Mouse (Mus musculus) forebrain, embryonic 12.5 days (tissue): ENCODE measurements at regions not wholly inside any gene's neighbourhood (a gene's known extent, or its start where the extent isn't known, plus 50 kb on each side); places are given as distances from the start of the nearest gene placed in this dataset.

ENCODE experiments used
- ATAC-seq: fragments of 200-750 bp; cut with Nextera tagmentation; 2 replicates; pipeline ENCODE4 v1.8.0; 2017; ENCODE audit warnings: moderate TSS enrichment; ENCODE audit not compliant: low FRiP score
- H3K27ac ChIP-seq: fragments of 300-500 bp; sonication (generic); 2 replicates; pipeline ENCODE4 v1.5.1; 2016; ENCODE audit warnings: mild to moderate bottlenecking
- H3K27me3 ChIP-seq: fragments of 300-500 bp; sonication (generic); 2 replicates; pipeline ENCODE4 v1.6.1; 2016; ENCODE audit warnings: mild to moderate bottlenecking
- H3K36me3 ChIP-seq: fragments of 300-500 bp; sonication (generic); replicated peaks from 2 replicates; pipeline ENCODE4 v1.6.1; 2016; ENCODE audit warnings: mild to moderate bottlenecking
- H3K4me1 ChIP-seq: fragments of 300-500 bp; sonication (generic); 2 replicates; pipeline ENCODE4 v1.6.1; 2016
- H3K4me2 ChIP-seq: fragments of 300-500 bp; sonication (generic); 2 replicates; pipeline ENCODE4 v1.6.1; 2016; ENCODE audit warnings: mild to moderate bottlenecking, moderate library complexity
- H3K4me3 ChIP-seq: fragments of 300-500 bp; sonication (generic); replicated peaks from 2 replicates; pipeline ENCODE4 v1.5.1; 2016; ENCODE audit warnings: mild to moderate bottlenecking
- H3K9ac ChIP-seq: fragments of 300-500 bp; sonication (generic); 2 replicates; pipeline ENCODE4 v1.6.1; 2016; ENCODE audit warnings: mild to moderate bottlenecking
- H3K9me3 ChIP-seq: fragments of 300-500 bp; sonication (generic); 2 replicates; pipeline ENCODE4 v1.6.1; 2016
- WGBS: fragments of 180-500 bp; shearing (Covaris S2); methylation state at CpG from one replicate; pipeline ENCODE4 v1.1.7; 2016; 5-methylcytosine and 5-hydroxymethylcytosine counted together

DNA sequence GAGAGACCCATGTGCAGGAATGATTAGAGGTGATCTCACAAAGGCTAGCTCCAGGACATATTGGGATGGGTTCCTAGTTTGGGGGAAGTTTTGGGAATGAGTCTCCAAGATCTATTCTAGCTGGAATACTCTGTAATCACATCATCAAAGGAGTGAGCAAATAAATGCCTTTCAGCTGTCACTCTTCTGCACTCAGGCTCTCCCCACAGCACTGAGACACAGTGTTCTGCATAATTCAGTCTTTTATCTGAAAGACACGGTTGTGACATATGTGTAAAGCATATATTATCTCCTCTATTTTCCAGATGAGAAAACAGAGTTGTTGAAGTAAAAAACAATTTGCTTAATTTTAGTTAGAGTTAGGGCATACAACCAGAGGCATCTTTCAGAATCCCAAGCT, 457.3 kb upstream of the Isx start:
- 47% methylated on average over 1 of the region's 1 CpGs for WGBS
- no peaks in the 10 kb centered on the region for H3K36me3 ChIP-seq
- H3K27me3 ChIP-seq: no peaks in the 10 kb centered on the region
- H3K4me2 ChIP-seq: no peak overlapping the region
- 0 out of 2 replicates have a peak, but pooled peaks have one; percentile 39 for ATAC-seq
- no peak overlapping the region for H3K27ac ChIP-seq
- H3K4me3 ChIP-seq: no peak overlapping the region
- H3K4me1 ChIP-seq: no peaks in the 10 kb centered on the region
- H3K9me3 ChIP-seq: no peaks in the 10 kb centered on the region
- no peak overlapping the region for H3K9ac ChIP-seq
